Mouse (Mus musculus): Measurements from ENCODE around the gene Tfpi. TPM values are rescaled to one million over a fixed set of nuclear protein-coding genes. Genes with fewer than 3 reads are reported as not detected.
A peak's percentile ranks its signal among the peaks of the same experiment; 100 is the strongest.

Tfpi gene
- polyA plus RNA-seq, 1 experiment from 2014 or later = 23.0 TPM

DNA sequence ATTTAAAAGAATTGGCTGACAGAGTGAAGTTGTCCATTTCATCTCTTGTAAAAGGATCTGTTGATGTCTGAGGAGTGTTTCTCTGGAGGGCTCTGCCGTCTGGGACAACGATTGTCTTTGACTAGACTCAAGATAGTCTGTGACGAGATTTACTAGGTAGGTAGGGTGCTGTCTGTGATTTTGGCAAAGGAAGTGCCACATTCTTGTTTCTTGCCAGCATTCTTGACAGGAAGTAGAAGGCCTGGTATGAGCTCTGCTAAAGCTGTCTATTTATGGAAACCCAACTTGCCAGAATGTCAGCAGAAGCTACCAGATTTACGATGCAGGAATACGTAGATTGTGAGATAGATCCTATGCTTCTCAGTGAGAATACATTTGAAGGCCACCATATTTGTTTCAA is 34.6 kb downstream of the Tfpi start:
- Histone ChIP-seq H3K4me3 (replicated peaks) (no peak overlapping the region), H3K9me3 (replicated peaks) (no peaks in the 10 kb centered on the region), H3K4me1 (replicated peaks) (no peaks in the 10 kb centered on the region), H3K36me3 (0 out of 2 replicates have a peak, but pooled peaks cover 2% of the 10 kb centered on the region), H3K4me2 (no peak overlapping the region), H3K27ac (no peak overlapping the region), H3K9ac (no peak overlapping the region), H3K27me3 (no peaks in the 10 kb centered on the region)
- DNase-seq (no peak), ATAC-seq (ENCODE audit: low read depth) (no peak)
- WGBS (ENCODE audit: insufficient replicate concordance) = 78% methylated on average over 5 of the region's 5 CpGs

DNA sequence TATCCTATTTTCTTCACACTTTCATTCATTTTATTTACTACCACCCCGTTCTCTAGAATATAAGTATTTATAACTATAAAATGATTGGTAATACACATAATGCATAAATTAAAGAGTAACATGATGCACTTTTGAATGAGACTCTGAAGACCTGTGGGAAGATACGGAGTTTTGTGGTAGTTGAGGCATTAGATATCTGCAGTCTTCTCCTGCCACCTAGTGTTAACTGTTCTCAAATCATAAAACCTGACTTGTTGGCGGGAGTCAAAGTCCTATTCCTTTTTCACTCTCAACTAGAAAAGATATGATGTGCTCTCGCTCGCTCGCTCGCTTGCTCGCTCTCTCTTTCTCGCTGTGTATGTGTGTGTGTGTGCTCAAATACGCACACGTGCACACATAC is 46.9 kb downstream of the Tfpi start:
- Histone ChIP-seq H3K4me1 (replicated peaks) (peaks cover 6% of the 10 kb centered on the region; the same call in 1 of the 2 replicates), H3K36me3 (no peaks in the 10 kb centered on the region), H3K4me3 (replicated peaks) (no peak overlapping the region), H3K4me2 (no peak overlapping the region), H3K9ac (no peak overlapping the region), H3K27me3 (no peaks in the 10 kb centered on the region), H3K27ac (no peak overlapping the region), H3K9me3 (replicated peaks) (no peaks in the 10 kb centered on the region)
- ATAC-seq (ENCODE audit: low read depth) (no peak), DNase-seq (no peak)
- 38% methylated on average over 11 of the region's 11 CpGs for WGBS (ENCODE audit: insufficient replicate concordance)

DNA sequence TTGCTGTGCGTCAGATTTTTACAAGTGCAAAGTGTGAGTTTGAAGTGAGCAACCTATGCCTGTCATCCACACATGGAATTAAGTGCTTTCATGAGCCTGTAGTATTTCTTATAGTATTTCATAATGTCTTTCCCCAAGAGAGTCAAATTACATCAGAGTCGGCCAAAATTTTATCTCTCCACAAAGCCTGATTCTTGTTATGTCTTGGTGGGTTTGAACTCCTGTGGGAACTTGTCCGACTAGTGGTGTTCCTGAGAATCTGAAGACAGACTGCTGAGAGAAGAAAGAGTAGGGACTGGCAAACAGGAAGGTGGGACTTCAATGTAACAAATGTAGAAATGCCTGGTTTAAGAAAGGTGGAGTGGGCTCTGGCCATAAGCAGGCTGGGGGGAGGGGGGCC is 47.7 kb downstream of the Tfpi start:
- H3K4me1 ChIP-seq (replicated peaks) = peaks cover 14% of the 10 kb centered on the region
- no peak overlapping the region for H3K4me2 ChIP-seq
- ATAC-seq (ENCODE audit: low read depth) (no peak), DNase-seq (no peak)
- no peak overlapping the region for H3K27ac ChIP-seq
- H3K4me3 ChIP-seq (replicated peaks) = no peak overlapping the region
- H3K27me3 ChIP-seq = no peaks in the 10 kb centered on the region
- 49% methylated on average over 3 of the region's 3 CpGs for WGBS (ENCODE audit: insufficient replicate concordance)
- no peak overlapping the region for H3K9ac ChIP-seq
- no peaks in the 10 kb centered on the region for H3K9me3 ChIP-seq (replicated peaks)
- H3K36me3 ChIP-seq = no peaks in the 10 kb centered on the region

DNA sequence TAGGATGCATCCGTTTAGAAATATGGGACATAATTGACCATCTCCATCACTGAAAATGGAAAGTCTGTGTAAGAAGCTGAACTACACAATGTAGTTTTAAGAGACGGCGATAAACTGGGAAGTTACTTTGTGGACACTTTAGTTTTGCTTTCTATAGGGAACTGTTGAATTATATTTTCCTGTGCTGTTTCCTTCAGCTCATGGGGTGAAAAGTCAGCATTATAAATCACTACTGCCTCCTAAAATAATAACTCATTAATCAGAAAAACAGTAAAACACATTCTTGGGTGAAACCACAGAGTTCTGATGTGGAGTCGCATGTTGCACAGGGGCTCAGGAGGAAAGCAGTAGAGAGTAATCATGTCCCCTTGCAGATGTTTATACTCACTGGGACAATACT is 50.0 kb downstream of the Tfpi start:
- Histone ChIP-seq H3K36me3 (no peaks in the 10 kb centered on the region), H3K4me1 (replicated peaks) (peaks cover 14% of the 10 kb centered on the region), H3K4me2 (no peak overlapping the region), H3K27ac (no peak overlapping the region), H3K9ac (no peak overlapping the region), H3K27me3 (no peaks in the 10 kb centered on the region), H3K4me3 (replicated peaks) (no peak overlapping the region), H3K9me3 (replicated peaks) (no peaks in the 10 kb centered on the region)
- ATAC-seq (ENCODE audit: low read depth) (no peak), DNase-seq (no peak)
- WGBS (ENCODE audit: insufficient replicate concordance) = 41% methylated on average over 4 of the region's 4 CpGs

DNA sequence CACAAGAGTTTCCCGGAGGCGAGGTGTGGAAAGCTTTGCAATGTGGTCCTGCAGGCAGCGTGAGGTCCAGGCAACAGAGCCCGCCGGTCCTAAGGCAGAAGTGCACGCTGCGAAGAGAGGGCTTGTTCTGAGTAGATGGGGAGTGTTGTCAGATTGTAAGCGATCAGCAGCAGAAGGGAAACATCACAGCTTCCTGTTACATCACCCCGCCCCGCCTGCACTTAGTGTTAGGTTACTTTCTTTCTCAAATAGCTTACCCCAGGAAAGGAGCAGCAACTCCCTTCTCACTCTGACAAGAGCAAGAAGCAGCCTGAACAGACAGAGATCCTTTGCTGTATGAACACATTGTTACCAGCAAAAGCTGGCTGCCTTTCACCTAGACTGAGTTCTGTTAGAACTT is 51.4 kb downstream of the Tfpi start, which contains the start of gene Calcrl:
Calcrl (minus strand) TSS at position 274 of the 400 bp plus-strand sequence.
- peak within 1 kb of the TSS; percentile 59 for H3K9ac ChIP-seq
- H3K27me3 ChIP-seq = no peaks in the 10 kb centered on the region
- no peaks in the 10 kb centered on the region for H3K36me3 ChIP-seq
- 1% methylated on average over 10 of the region's 10 CpGs for WGBS (ENCODE audit: insufficient replicate concordance)
- H3K4me1 ChIP-seq (replicated peaks) = peaks cover 14% of the 10 kb centered on the region
- peak within 1 kb of the TSS; percentile 65 for H3K4me2 ChIP-seq
- H3K27ac ChIP-seq = peak within 1 kb of the TSS; percentile 69
- no peaks in the 10 kb centered on the region for H3K9me3 ChIP-seq (replicated peaks)
- peak within 1 kb of the TSS; percentile 50 for H3K4me3 ChIP-seq (replicated peaks)
- ATAC-seq (ENCODE audit: low read depth) (peak; percentile 94), DNase-seq (peak; percentile 46)

DNA sequence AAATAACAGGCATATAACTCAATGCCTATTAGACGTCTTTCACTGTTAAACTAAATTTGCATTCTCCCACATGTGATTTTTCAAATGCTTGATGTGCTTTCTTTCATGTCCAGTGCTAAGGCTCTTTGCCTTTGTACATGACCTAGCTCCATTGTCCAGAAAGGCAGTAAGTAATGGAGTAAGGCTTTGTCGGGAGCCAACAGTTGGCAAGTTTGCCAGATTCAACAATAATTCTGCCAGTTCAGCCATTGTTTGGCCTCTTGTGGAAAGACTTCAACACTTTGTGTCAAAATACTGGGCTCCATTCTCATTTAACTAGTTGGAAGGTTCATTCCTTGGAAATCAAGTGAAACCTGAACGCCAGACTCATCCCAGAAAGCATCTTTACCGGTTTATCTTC is 60.1 kb downstream of the Tfpi start:
- Histone ChIP-seq H3K27me3 (no peaks in the 10 kb centered on the region), H3K4me3 (replicated peaks) (no peak overlapping the region), H3K36me3 (no peaks in the 10 kb centered on the region), H3K9ac (no peak overlapping the region), H3K4me1 (replicated peaks) (no peaks in the 10 kb centered on the region), H3K4me2 (no peak overlapping the region), H3K27ac (no peak overlapping the region), H3K9me3 (replicated peaks) (no peaks in the 10 kb centered on the region)
- ATAC-seq (ENCODE audit: low read depth) = no peak
- no peak for DNase-seq
- WGBS (ENCODE audit: insufficient replicate concordance) = 79% methylated on average over 4 of the region's 4 CpGs

DNA sequence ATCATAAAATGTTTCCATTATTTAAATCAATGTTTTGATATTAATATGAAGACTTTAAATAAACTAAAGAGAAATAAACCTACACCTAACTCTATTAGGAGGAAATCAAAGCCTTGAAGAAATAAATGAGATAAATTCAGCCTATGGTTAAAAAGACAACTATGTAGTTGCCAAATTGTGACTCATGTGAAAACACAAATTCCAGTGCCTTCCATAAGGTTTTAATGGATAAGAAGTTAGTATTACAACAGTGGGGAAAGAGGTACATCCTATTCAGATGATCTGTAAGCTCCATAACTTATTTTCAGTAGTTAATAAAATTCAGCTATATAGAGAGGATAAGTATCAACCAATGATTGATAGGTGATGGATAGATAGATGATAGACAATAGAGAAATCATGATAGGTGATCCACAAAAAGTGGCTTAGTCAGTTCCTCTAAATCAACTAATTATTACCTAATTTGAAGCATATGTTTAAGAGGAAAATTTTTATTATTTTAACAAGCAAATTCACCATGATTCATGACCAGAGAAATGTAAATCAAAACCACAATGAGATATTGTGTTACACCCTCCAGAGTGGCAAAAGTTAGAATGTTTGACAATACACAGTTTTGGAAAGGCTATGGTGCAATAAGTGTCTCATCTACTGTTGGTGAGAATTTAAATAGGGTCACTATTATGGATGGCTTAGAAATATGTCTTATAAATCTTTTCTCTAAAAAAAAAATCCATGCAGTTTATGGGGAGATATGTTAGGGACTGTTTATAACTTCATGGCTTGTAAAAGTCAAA is 66.6 kb downstream of the Tfpi start:
- Histone ChIP-seq H3K27ac (no peak overlapping the region), H3K4me2 (no peak overlapping the region), H3K27me3 (no peaks in the 10 kb centered on the region), H3K9me3 (replicated peaks) (no peaks in the 10 kb centered on the region), H3K36me3 (no peaks in the 10 kb centered on the region), H3K9ac (no peak overlapping the region), H3K4me3 (replicated peaks) (no peak overlapping the region), H3K4me1 (replicated peaks) (no peaks in the 10 kb centered on the region)
- no peak for DNase-seq
- no peak for ATAC-seq (ENCODE audit: low read depth)

DNA sequence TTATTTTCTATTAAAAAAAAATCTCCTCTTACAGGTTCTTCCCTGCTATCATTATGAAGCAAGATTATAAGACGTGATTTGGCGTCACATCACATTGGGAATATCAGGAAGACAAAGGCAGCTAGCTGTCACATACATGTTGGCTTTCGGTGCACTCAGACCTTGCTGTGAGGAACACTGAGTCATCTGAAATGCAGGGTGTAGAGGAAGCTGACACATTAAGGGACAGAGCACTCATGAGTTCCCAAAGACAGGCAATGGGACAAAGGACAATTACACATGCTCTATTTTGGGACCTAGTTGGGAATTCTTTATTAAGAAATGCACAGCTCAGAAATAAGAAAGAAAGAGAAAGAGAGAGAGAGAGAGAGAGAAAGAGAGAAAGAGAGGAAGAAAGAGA is 71.7 kb downstream of the Tfpi start:
- DNase-seq = no peak
- Histone ChIP-seq H3K4me1 (replicated peaks) (no peaks in the 10 kb centered on the region), H3K4me2 (no peak overlapping the region), H3K4me3 (replicated peaks) (no peak overlapping the region), H3K9me3 (replicated peaks) (no peaks in the 10 kb centered on the region), H3K36me3 (no peaks in the 10 kb centered on the region), H3K27me3 (no peaks in the 10 kb centered on the region), H3K9ac (no peak overlapping the region), H3K27ac (no peak overlapping the region)
- no peak for ATAC-seq (ENCODE audit: low read depth)
- WGBS (ENCODE audit: insufficient replicate concordance) = 65% methylated on average over 3 of the region's 3 CpGs

DNA sequence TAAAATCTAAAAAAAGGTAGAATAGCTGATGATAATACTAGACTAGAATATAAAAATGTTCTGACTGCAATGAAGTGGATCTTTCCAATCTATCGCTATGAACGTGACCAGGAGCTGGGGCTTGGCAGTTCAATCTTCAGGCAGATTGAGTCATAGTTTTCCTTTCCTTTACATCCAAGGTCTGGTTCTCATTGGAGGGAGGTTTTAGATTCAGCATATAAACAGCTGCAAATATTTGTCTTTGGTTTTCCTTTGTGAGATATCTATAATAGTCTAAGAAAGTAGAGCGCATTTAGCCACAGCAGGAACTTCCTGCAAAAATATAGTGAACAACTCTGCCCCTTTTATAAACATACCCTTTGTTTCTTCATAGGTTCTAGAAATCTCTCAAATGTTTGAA is 73.9 kb downstream of the Tfpi start:
- Histone ChIP-seq H3K36me3 (no peaks in the 10 kb centered on the region), H3K4me2 (no peak overlapping the region), H3K4me1 (replicated peaks) (no peaks in the 10 kb centered on the region), H3K9ac (no peak overlapping the region), H3K9me3 (replicated peaks) (no peaks in the 10 kb centered on the region), H3K27ac (no peak overlapping the region), H3K27me3 (no peaks in the 10 kb centered on the region), H3K4me3 (replicated peaks) (no peak overlapping the region)
- DNase-seq = no peak
- ATAC-seq (ENCODE audit: low read depth) = no peak
- 78% methylated on average over 3 of the region's 3 CpGs for WGBS (ENCODE audit: insufficient replicate concordance)

DNA sequence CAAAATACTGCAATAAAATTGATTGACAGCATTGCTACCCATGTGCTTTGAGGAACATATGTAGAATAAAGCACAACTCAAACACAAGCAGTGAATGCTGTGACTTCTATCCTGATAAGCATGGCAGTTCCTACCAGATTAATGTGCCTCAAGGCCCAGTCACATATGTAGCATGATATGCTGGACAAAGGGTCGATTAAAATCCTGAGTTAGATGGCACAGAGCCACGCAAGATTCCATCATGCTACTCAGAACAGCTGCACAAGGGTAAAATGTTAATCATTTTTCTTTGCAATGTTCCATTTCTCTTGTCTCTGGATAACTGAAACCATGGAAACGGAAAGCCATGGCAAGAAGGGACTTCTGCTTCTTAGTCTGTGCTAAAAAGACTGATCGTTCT is 80.0 kb downstream of the Tfpi start:
- no peak overlapping the region for H3K27ac ChIP-seq
- H3K4me3 ChIP-seq (replicated peaks) = no peak overlapping the region
- no peak overlapping the region for H3K9ac ChIP-seq
- no peak for ATAC-seq (ENCODE audit: low read depth)
- no peaks in the 10 kb centered on the region for H3K36me3 ChIP-seq
- 66% methylated on average over 4 of the region's 4 CpGs for WGBS (ENCODE audit: insufficient replicate concordance)
- no peak for DNase-seq
- H3K27me3 ChIP-seq = no peaks in the 10 kb centered on the region
- H3K4me1 ChIP-seq (replicated peaks) = peaks cover 6% of the 10 kb centered on the region; the same call in 1 of the 2 replicates
- no peak overlapping the region for H3K4me2 ChIP-seq
- H3K9me3 ChIP-seq (replicated peaks) = no peaks in the 10 kb centered on the region

DNA sequence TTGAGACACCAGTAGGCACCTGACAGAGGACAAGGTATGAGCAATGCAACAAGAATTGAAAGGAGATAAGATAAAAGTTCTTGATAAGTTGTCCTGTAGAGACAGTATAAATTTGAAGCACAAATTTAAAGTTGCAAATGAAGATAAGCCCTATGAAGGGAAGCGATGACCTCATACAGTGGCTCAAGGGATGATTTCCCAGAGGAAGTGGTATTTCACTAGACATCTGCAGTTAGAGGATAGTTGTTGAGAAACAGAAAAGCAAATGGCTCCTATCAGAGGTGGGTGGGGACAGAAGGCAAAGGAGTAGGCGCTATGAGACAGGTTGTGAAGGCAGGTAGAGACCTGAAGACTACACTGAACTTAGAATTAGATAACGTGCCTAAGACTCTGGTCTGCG is 83.3 kb downstream of the Tfpi start:
- Histone ChIP-seq H3K4me2 (no peak overlapping the region), H3K4me1 (replicated peaks) (peaks cover 12% of the 10 kb centered on the region), H3K4me3 (replicated peaks) (no peak overlapping the region), H3K27ac (no peak overlapping the region), H3K9me3 (replicated peaks) (no peaks in the 10 kb centered on the region), H3K9ac (no peak overlapping the region), H3K36me3 (no peaks in the 10 kb centered on the region), H3K27me3 (no peaks in the 10 kb centered on the region)
- DNase-seq (no peak), ATAC-seq (ENCODE audit: low read depth) (no peak)
- WGBS (ENCODE audit: insufficient replicate concordance) = 67% methylated on average over 4 of the region's 4 CpGs

DNA sequence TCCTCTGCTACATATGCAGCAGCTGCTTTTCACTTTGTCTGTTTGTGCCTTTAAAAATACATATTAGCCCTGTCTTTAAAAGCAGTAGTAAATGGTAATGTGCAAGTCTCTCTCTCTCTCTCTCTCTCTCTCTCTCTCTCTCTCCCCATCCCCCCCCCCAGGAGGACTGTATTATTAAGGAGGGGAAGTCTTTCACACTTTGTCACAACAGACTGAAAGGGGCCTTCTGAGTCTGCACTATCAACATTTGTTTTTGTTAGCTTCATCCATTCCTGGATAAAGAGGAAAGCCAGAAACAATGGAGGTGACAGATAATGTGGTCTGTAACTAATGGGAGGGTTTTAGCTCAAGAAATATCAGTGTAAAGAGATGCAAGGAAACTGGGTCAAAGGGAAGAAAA is 87.5 kb downstream of the Tfpi start:
- Histone ChIP-seq H3K27ac (peak overlapping the region; percentile 21; the same call in 1 of the 2 replicates), H3K9ac (no peak overlapping the region), H3K36me3 (no peaks in the 10 kb centered on the region), H3K9me3 (replicated peaks) (no peaks in the 10 kb centered on the region), H3K4me3 (replicated peaks) (no peak overlapping the region), H3K27me3 (no peaks in the 10 kb centered on the region), H3K4me1 (replicated peaks) (peaks cover 34% of the 10 kb centered on the region), H3K4me2 (no peak overlapping the region)
- DNase-seq = no peak
- ATAC-seq (ENCODE audit: low read depth) = no peak
